Mouse (Mus musculus): Measurements from ENCODE around the gene Gm9268. TPM values are rescaled to one million over a fixed set of nuclear protein-coding genes. Genes with fewer than 3 reads are reported as not detected.
"Not testable (repeated sequence)": the region's sequence is repeated elsewhere in the genome, so short reads cannot be mapped to it uniquely, and the experiment has no call there.

The Gm9268 gene
- not detected in 2 replicates for polyA plus RNA-seq (2016; fragmentation: Nextera tagmentation; extraction: Ambion mirVana)

DNA sequence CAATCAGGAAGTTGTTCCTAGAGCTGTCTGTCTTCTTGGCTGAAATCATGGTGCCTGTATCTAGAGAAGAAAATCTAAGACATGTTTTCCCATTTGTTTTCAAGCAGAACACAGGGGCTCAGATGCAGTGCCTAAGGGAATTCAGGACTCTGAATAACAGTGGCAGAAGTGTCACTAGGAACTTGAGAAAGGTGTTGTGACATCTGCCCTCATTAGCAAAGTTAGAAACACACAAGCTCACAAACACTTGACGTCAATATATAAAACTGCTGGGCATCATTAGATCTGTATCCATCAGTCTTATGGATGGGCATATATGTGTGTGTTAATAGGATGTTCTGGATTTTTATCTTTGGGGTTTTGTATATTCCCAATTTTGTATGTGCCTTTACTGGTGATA is at the start of gene Gm9268:
Gene Gm9268 (plus strand): TSS at position 301 of the 400 bp plus-strand sequence.
- WGBS, result no CpG with 5 or more reads among the region's 1 CpGs
- not testable (repeated sequence) for ATAC-seq (ENCODE audit: low FRiP score); H3K9ac ChIP-seq; H3K4me1 ChIP-seq; H3K27ac ChIP-seq; H3K36me3 ChIP-seq (replicated peaks); H3K9me3 ChIP-seq; H3K4me2 ChIP-seq; H3K27me3 ChIP-seq; H3K4me3 ChIP-seq (replicated peaks)

DNA sequence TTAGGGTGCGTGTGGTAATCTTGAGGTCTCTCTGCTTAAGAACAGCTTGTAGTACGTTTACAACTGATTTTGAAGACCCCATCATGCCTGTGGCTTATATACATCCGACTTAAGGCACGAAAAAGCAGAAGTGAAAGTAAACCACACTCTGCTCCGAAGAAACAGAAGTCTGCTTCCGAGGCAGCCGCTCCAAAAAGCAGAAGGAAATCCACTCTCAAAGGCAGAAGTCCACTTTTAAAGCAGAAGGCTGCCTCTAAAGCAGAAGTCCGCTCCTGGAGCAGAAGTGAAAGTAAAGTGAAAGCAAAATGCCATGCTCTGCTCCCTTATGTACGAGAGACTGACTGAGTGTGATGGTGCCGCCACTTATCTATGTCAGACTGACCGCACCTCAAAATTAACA is 38.5 kb upstream of the Gm9268 start:
- no peak overlapping the region for H3K4me2 ChIP-seq
- no peak for ATAC-seq (ENCODE audit: low FRiP score)
- H3K4me1 ChIP-seq, result no peaks in the 10 kb centered on the region
- H3K9ac ChIP-seq, result no peak overlapping the region
- WGBS, result 87% methylated on average over 11 of the region's 11 CpGs
- H3K27ac ChIP-seq, result no peak overlapping the region
- H3K4me3 ChIP-seq (replicated peaks), result no peak overlapping the region
- peaks cover 70% of the 10 kb centered on the region for H3K9me3 ChIP-seq
- no peaks in the 10 kb centered on the region for H3K27me3 ChIP-seq
- no peaks in the 10 kb centered on the region for H3K36me3 ChIP-seq (replicated peaks)

DNA sequence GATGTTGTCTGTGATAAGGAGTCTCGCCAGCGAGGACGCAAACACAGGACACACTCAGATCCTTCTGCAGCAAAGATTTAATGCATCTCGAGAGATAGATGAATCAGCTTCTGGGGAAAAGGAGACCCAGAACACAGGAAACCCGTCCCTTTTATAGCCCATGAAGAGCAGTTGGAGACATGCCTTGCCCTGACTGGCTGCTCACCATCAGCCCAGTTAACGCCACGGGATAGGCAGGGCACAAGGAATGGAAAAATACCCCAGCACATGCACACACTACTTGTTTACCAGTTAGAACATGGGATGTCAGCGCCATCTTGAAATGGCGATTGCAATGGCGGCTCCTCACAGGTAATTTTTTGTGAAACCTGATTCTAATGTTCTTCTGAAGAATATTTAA is 37.8 kb upstream of the Gm9268 start:
- Histone ChIP-seq H3K9ac (no peak overlapping the region), H3K4me2 (no peak overlapping the region), H3K4me3 (replicated peaks) (no peak overlapping the region), H3K4me1 (no peaks in the 10 kb centered on the region), H3K27me3 (no peaks in the 10 kb centered on the region), H3K27ac (no peak overlapping the region), H3K9me3 (peaks cover 70% of the 10 kb centered on the region), H3K36me3 (replicated peaks) (no peaks in the 10 kb centered on the region)
- WGBS, result 89% methylated on average over 10 of the region's 10 CpGs
- ATAC-seq (ENCODE audit: low FRiP score), result no peak

DNA sequence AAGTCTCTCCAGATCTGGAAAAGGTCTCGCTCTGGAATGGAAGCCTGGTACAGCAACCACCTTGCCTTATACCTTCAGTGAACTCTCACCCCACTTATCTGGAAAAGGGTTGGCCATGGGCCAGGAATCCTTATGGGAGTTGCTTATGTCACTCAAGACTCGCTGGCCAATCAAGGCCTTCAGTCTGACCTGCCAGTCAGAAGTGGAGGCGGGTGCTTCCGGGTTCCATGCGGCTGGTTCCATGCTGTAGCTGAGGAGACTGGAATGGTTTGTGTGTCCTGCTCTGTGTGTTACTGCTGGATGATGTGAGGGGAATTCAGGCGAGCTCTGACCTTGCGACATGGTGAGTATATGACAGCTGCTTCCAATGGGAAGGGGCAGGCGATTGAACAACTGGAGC is 59.3 kb downstream of the Gm9268 start:
- peaks cover 24% of the 10 kb centered on the region for H3K9me3 ChIP-seq
- no peaks in the 10 kb centered on the region for H3K36me3 ChIP-seq (replicated peaks)
- H3K4me3 ChIP-seq (replicated peaks), result no peak overlapping the region
- no peak overlapping the region for H3K27ac ChIP-seq
- no peaks in the 10 kb centered on the region for H3K27me3 ChIP-seq
- H3K4me1 ChIP-seq, result no peaks in the 10 kb centered on the region
- WGBS, result 86% methylated on average over 8 of the region's 8 CpGs
- no peak overlapping the region for H3K4me2 ChIP-seq
- no peak overlapping the region for H3K9ac ChIP-seq
- ATAC-seq (ENCODE audit: low FRiP score), result no peak

Other genes starting within 250 kb of the Gm9268 start
- gene Vmn2r62, start 225.2 kb upstream of the Gm9268 start, polyA plus RNA-seq (2016; fragmentation: Nextera tagmentation; extraction: Ambion mirVana), result not detected in 2 replicates
- not detected in 2 replicates for gene Gm2381, start 151.5 kb upstream of the Gm9268 start, polyA plus RNA-seq (2016; fragmentation: Nextera tagmentation; extraction: Ambion mirVana)
- gene Vmn2r63, start 84.9 kb upstream of the Gm9268 start, polyA plus RNA-seq (2016; fragmentation: Nextera tagmentation; extraction: Ambion mirVana), result not detected in 2 replicates
- not detected in 2 replicates for gene Zfp936, start 95.5 kb downstream of the Gm9268 start, polyA plus RNA-seq (2016; fragmentation: Nextera tagmentation; extraction: Ambion mirVana)